Mouse (Mus musculus) megakaryocyte, embryonic 14.5 days (primary cell): ENCODE data around the gene Tecta.

Experiments
- FLI1 ChIP-seq: IDR thresholded peaks from 2 replicates; pipeline ENCODE4 v1.6.1; 2012; ENCODE audit warnings: low read length, inconsistent platforms, mixed read lengths
- GATA1 ChIP-seq: IDR thresholded peaks from 3 replicates; pipeline ENCODE4 v1.6.1; 2012; ENCODE audit warnings: mixed read lengths, low read length, inconsistent platforms, borderline replicate concordance

DNA sequence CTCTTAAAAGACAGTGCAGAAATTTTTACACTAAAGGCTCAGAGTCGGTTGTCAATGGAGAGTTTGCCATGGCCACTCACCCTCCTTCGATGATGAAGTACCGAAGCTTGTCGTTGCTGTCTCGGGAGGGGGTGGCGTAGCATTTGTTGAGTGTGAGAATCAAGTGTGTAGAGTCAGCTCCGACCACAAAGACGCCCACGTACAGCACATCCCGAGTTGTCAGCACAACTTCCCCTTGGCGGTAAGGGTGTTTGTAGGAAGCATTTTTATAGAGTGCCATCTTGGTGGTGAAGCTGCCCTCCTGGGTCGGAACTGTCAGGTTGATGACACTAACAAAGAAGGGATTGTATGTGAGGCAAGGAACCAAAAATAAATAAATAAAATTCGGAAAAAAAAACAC is 62.7 kb downstream of the Tecta start:
- TF ChIP-seq GATA1, result no peak
- TF ChIP-seq FLI1, result no peak
